Mouse (Mus musculus) hindbrain, postnatal 0 days (tissue): ENCODE results near the gene Hexim1. TPM values are rescaled to one million over a fixed set of nuclear protein-coding genes. Genes with fewer than 3 reads are reported as not detected.

Experiments used
- ATAC-seq: fragments of 200-750 bp; cut with Nextera tagmentation; 2 replicates; pipeline ENCODE4 v1.8.0; 2017; ENCODE audit warnings: mild to moderate bottlenecking, moderate TSS enrichment, moderate library complexity
- DNase-seq: peaks from one replicate; pipeline ENCODE4 v3.0.0-alpha.2; 2015; ENCODE audit warnings: low spot score
- H3K27ac ChIP-seq: fragments of 300-500 bp; sonication (generic); 2 replicates; pipeline ENCODE4 v1.5.1; 2014; ENCODE audit warnings: mild to moderate bottlenecking
- H3K27me3 ChIP-seq: fragments of 300-500 bp; sonication (generic); 2 replicates; pipeline ENCODE4 v1.6.1; 2014; ENCODE audit warnings: low read length, mixed read lengths; ENCODE audit not compliant: insufficient read depth
- H3K36me3 ChIP-seq: fragments of 300-500 bp; sonication (generic); 2 replicates; pipeline ENCODE4 v1.6.1; 2014; ENCODE audit warnings: low read length, mixed read lengths; ENCODE audit not compliant: insufficient read depth
- H3K4me1 ChIP-seq: fragments of 300-500 bp; sonication (generic); 2 replicates; pipeline ENCODE4 v1.6.1; 2014; ENCODE audit warnings: antibody characterized with exemption, low read length, mixed read lengths; ENCODE audit not compliant: insufficient read depth
- H3K4me2 ChIP-seq: fragments of 300-500 bp; sonication (generic); 2 replicates; pipeline ENCODE4 v1.6.1; 2014; ENCODE audit warnings: low read depth, mild to moderate bottlenecking, low read length, moderate library complexity, mixed read lengths
- H3K4me3 ChIP-seq: fragments of 300-500 bp; sonication (generic); 2 replicates; pipeline ENCODE4 v1.5.1; 2014; ENCODE audit warnings: low read length
- H3K9ac ChIP-seq: fragments of 300-500 bp; sonication (generic); replicated peaks from 2 replicates; pipeline ENCODE4 v1.6.1; 2014; ENCODE audit warnings: mild to moderate bottlenecking, low read length, moderate library complexity, mixed read lengths
- H3K9me3 ChIP-seq: fragments of 300-500 bp; sonication (generic); 2 replicates; pipeline ENCODE4 v1.6.1; 2016; ENCODE audit warnings: low read length, mixed read lengths
- CTCF ChIP-seq: IDR thresholded peaks from 2 replicates; pipeline ENCODE4 v1.5.1; 2016; ENCODE audit warnings: antibody characterized with exemption, control low read depth, low read depth
- WGBS: fragments of 180-500 bp; shearing (Covaris S2); extraction: QIAGEN DNeasy Blood & Tissue Kit; methylation state at CpG from one replicate; pipeline ENCODE4 v1.1.7; 2014; 5-methylcytosine and 5-hydroxymethylcytosine counted together
- polyA plus RNA-seq: library from polyadenylated mRNA; unstranded; fragments of >200 nt; fragmentation: Nextera tagmentation; extraction: Ambion mirVana; gene quantifications from 2 replicates; pipeline ENCODE4 v1.2.1, GENCODE M21; 2015
- total RNA-seq: library from RNA; depleted of rRNA; stranded (reverse); fragments of >200 nt; gene quantifications from 2 replicates; pipeline ENCODE4 v1.2.3, GENCODE M21; 2014

The Hexim1 gene
- total and polyA plus RNA-seq, 2 experiments from 2014 or later, result 4.4 to 15.8 TPM

GRCm38 (mm10) chr11:103070322-103070880 is 45.6 kb upstream of the Hexim1 start:
- DNase-seq (no peak), ATAC-seq (no peak)
- Histone ChIP-seq H3K36me3 (peaks cover 36% of the 10 kb centered on the region), H3K9ac (no peak overlapping the region), H3K4me2 (no peak overlapping the region), H3K27ac (no peak overlapping the region), H3K4me3 (no peak overlapping the region), H3K27me3 (no peaks in the 10 kb centered on the region), H3K4me1 (no peaks in the 10 kb centered on the region), H3K9me3 (no peaks in the 10 kb centered on the region)
- no peak for TF ChIP-seq CTCF
- 95% methylated on average over 10 of the region's 10 CpGs for WGBS

GRCm38 (mm10) chr11:103073671-103074070 is 42.4 kb upstream of the Hexim1 start:
- Histone ChIP-seq H3K4me1 (no peaks in the 10 kb centered on the region), H3K4me2 (no peak overlapping the region), H3K27me3 (no peaks in the 10 kb centered on the region), H3K36me3 (peaks cover 4% of the 10 kb centered on the region; the same call in 1 of the 2 replicates), H3K9me3 (no peaks in the 10 kb centered on the region), H3K9ac (no peak overlapping the region), H3K4me3 (no peak overlapping the region), H3K27ac (no peak overlapping the region)
- 85% methylated on average over 7 of the region's 7 CpGs for WGBS
- no peak for ATAC-seq
- no peak for TF ChIP-seq CTCF
- no peak for DNase-seq

- 64% methylated on average over 10 of the region's 10 CpGs for WGBS
- TF ChIP-seq CTCF, result no peak
- H3K36me3 ChIP-seq, result no peaks in the 10 kb centered on the region
Observed at GRCm38 (mm10) chr11:103074121-103074650, 41.8 kb upstream of the Hexim1 start.

GRCm38 (mm10) chr11:103074796-103075323 is 41.2 kb upstream of the Hexim1 start:
- Histone ChIP-seq H3K4me2 (no peak overlapping the region), H3K9me3 (no peaks in the 10 kb centered on the region), H3K27me3 (no peaks in the 10 kb centered on the region), H3K36me3 (no peaks in the 10 kb centered on the region), H3K27ac (no peak overlapping the region), H3K4me1 (no peaks in the 10 kb centered on the region), H3K9ac (no peak overlapping the region), H3K4me3 (no peak overlapping the region)
- no peak for TF ChIP-seq CTCF
- ATAC-seq (no peak), DNase-seq (no peak)
- WGBS, result 26% methylated on average over 10 of the region's 10 CpGs

More at GRCm38 (mm10) chr11:103074121-103074650, 41.8 kb upstream of the Hexim1 start:
- no peaks in the 10 kb centered on the region for H3K4me1 ChIP-seq
- H3K9ac ChIP-seq, result no peak overlapping the region
- ATAC-seq (no peak), DNase-seq (no peak)
- H3K27me3 ChIP-seq, result no peaks in the 10 kb centered on the region
- no peak overlapping the region for H3K4me2 ChIP-seq
- H3K9me3 ChIP-seq, result no peaks in the 10 kb centered on the region
- H3K27ac ChIP-seq, result no peak overlapping the region
- no peak overlapping the region for H3K4me3 ChIP-seq

- Histone ChIP-seq H3K36me3 (no peaks in the 10 kb centered on the region), H3K27me3 (no peaks in the 10 kb centered on the region), H3K27ac (no peak overlapping the region), H3K4me2 (no peak overlapping the region), H3K9me3 (no peaks in the 10 kb centered on the region), H3K4me3 (no peak overlapping the region), H3K4me1 (no peaks in the 10 kb centered on the region), H3K9ac (no peak overlapping the region)
- TF ChIP-seq CTCF, result no peak
- DNase-seq (no peak), ATAC-seq (no peak)
- WGBS, result 89% methylated on average over 7 of the region's 7 CpGs
Observed at GRCm38 (mm10) chr11:103076010-103076409, 40.0 kb upstream of the Hexim1 start.

- Histone ChIP-seq H3K4me3 (no peak overlapping the region), H3K36me3 (no peaks in the 10 kb centered on the region), H3K27me3 (no peaks in the 10 kb centered on the region), H3K4me2 (no peak overlapping the region), H3K9me3 (no peaks in the 10 kb centered on the region), H3K4me1 (no peaks in the 10 kb centered on the region), H3K27ac (no peak overlapping the region), H3K9ac (no peak overlapping the region)
- TF ChIP-seq CTCF, result no peak
- ATAC-seq (no peak), DNase-seq (no peak)
- 81% methylated on average over 8 of the region's 8 CpGs for WGBS
Observed at GRCm38 (mm10) chr11:103076581-103076980, 39.5 kb upstream of the Hexim1 start.

- no peak for TF ChIP-seq CTCF
- Histone ChIP-seq H3K36me3 (no peaks in the 10 kb centered on the region), H3K4me1 (no peaks in the 10 kb centered on the region), H3K27me3 (0 out of 2 replicates have a peak, but pooled peaks cover 6% of the 10 kb centered on the region), H3K27ac (no peak overlapping the region), H3K4me3 (no peak overlapping the region), H3K4me2 (no peak overlapping the region), H3K9ac (no peak overlapping the region), H3K9me3 (no peaks in the 10 kb centered on the region)
- WGBS, result 86% methylated on average over 11 of the region's 11 CpGs
- ATAC-seq (no peak), DNase-seq (no peak)
Observed at GRCm38 (mm10) chr11:103078131-103078530, 37.9 kb upstream of the Hexim1 start.
